Mouse (Mus musculus): ENCODE results near the gene Frmd4a. TPM values are rescaled to one million over a fixed set of nuclear protein-coding genes. Genes with fewer than 3 reads are reported as not detected.
"Not testable (repeated sequence)": the region's sequence is repeated elsewhere in the genome, so short reads cannot be mapped to it uniquely, and the experiment has no call there.

Gene Frmd4a
- polyA plus RNA-seq, 1 experiment from 2014 or later: 16.8 TPM

DNA sequence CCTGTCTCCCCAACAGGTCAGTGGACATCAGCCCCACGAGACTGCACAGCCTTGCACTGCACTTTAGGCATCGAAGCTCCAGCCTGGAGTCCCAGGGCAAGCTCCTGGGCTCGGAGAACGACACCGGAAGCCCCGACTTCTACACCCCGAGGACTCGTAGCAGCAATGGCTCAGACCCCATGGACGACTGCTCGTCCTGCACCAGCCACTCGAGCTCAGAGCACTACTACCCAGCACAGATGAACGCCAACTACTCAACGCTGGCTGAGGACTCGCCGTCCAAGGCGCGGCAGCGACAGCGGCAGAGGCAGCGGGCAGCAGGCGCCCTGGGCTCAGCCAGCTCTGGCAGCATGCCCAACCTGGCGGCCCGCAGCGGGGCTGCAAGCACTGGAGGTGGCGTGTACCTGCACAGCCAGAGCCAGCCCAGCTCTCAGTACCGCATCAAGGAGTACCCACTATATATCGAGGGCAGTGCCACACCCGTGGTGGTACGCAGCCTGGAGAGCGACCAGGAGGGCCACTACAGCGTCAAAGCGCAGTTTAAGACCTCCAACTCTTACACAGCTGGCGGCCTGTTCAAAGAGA lies 585.9 kb downstream of the Frmd4a start:
- DNase-seq (ENCODE audit: low spot score): no peak

DNA sequence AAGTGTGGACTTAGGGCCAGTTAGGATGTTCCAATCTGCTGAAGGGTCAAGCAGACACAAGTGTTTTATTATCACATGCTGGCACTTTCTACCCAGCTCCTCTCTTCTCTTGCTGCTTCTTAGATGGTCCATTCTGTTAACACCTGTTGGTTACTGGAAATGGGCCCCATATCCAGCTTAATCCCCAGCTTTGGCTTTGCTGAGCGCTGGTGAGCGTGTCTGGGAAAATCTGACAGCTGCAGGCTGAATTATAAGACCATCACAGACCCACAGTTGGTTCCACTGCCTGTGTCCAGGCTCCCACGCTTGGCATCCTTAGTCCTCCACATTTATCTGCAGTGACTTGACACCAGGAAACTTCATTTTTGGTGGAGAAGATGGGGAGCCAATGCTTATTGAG lies 589.0 kb downstream of the Frmd4a start:
- Histone ChIP-seq H3K9ac (ENCODE audit: low read depth, low read length) (no peak overlapping the region), H3K4me3 (replicated peaks; ENCODE audit: low read depth, low read length) (no peak overlapping the region), H3K9me3 (replicated peaks; ENCODE audit: low read length) (no peaks in the 10 kb centered on the region), H3K27me3 (ENCODE audit: insufficient read depth, low read length) (no peaks in the 10 kb centered on the region), H3K4me2 (ENCODE audit: low read length) (no peak overlapping the region), H3K36me3 (ENCODE audit: insufficient read depth, low read length) (peaks cover 66% of the 10 kb centered on the region), H3K27ac (no peak overlapping the region), H3K4me1 (replicated peaks; ENCODE audit: insufficient read depth, low read length) (no peaks in the 10 kb centered on the region)
- 91% methylated on average over 3 of the region's 3 CpGs for WGBS
- no peak for TF ChIP-seq CTCF (IDR thresholded peaks at IDR 0.05; ENCODE audit: low read depth)
- DNase-seq (ENCODE audit: low spot score): no peak
- no peak for ATAC-seq (replicated peaks; ENCODE audit: low FRiP score, low read depth)

More for the DNA sequence above, 585.9 kb downstream of the Frmd4a start:
- peaks cover 55% of the 10 kb centered on the region for H3K36me3 ChIP-seq (ENCODE audit: insufficient read depth, low read length)
- H3K27ac ChIP-seq: no peak overlapping the region
- no peaks in the 10 kb centered on the region for H3K4me1 ChIP-seq (replicated peaks; ENCODE audit: insufficient read depth, low read length)
- H3K4me3 ChIP-seq (replicated peaks; ENCODE audit: low read depth, low read length): no peak overlapping the region
- H3K27me3 ChIP-seq (ENCODE audit: insufficient read depth, low read length): no peaks in the 10 kb centered on the region
- WGBS: 83% methylated on average over 33 of the region's 33 CpGs
- H3K9me3 ChIP-seq (replicated peaks; ENCODE audit: low read length): no peaks in the 10 kb centered on the region
- no peak; the same call in 1 of the 2 replicates for ATAC-seq (replicated peaks; ENCODE audit: low FRiP score, low read depth)
- H3K9ac ChIP-seq (ENCODE audit: low read depth, low read length): no peak overlapping the region
- TF ChIP-seq CTCF (IDR thresholded peaks at IDR 0.05; ENCODE audit: low read depth): no peak
- no peak overlapping the region for H3K4me2 ChIP-seq (ENCODE audit: low read length)

DNA sequence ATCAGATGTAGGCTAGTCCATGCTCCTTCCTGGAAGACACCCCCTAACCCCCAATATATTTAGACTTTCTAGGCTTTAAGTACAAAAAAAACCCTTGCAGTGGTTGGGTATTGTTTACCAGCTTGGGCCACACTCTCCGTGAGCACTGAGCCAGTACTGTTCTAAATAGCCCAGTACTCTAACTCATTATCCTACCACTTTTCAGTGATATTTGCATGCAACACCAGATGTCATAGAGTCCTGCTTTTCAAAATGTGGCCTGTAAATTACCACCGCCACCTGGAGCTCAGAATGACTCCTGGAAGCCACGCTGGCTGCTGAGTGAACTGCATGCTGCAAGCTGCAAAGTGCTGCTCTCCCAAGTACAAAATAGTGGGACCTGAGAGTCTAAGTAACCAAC lies 590.7 kb downstream of the Frmd4a start:
- H3K4me2 ChIP-seq (ENCODE audit: low read length): no peak overlapping the region
- no peak for ATAC-seq (replicated peaks; ENCODE audit: low FRiP score, low read depth)
- TF ChIP-seq CTCF (IDR thresholded peaks at IDR 0.05; ENCODE audit: low read depth): no peak
- H3K27me3 ChIP-seq (ENCODE audit: insufficient read depth, low read length): no peaks in the 10 kb centered on the region
- no peak overlapping the region for H3K4me3 ChIP-seq (replicated peaks; ENCODE audit: low read depth, low read length)
- H3K36me3 ChIP-seq (ENCODE audit: insufficient read depth, low read length): peaks cover 67% of the 10 kb centered on the region
- no peak overlapping the region for H3K9ac ChIP-seq (ENCODE audit: low read depth, low read length)
- no peak overlapping the region for H3K27ac ChIP-seq
- 90% methylated on average over 3 of the region's 3 CpGs for WGBS
- DNase-seq (ENCODE audit: low spot score): no peak
- H3K9me3 ChIP-seq (replicated peaks; ENCODE audit: low read length): no peaks in the 10 kb centered on the region
- no peaks in the 10 kb centered on the region for H3K4me1 ChIP-seq (replicated peaks; ENCODE audit: insufficient read depth, low read length)

DNA sequence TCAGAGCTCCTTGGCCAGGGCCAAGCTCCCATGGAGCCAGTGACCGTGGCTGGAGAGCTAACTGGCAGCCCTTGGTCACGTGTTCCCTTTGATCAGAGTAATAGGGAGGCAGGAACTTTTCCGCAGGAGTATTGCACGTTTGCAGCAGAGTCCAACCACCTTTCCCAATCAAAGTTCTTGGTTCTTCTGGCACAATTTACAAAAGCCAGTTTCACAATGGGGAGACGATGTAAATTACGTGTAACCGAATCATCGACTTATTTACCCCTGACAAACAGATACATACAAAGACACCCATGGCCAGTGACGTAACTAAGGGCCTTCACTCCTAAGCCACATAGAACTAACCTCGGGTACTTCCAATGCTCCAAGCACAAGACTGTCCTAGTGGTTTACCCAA lies 591.9 kb downstream of the Frmd4a start:
- H3K4me2 ChIP-seq (ENCODE audit: low read length): no peak overlapping the region
- TF ChIP-seq CTCF (IDR thresholded peaks at IDR 0.05; ENCODE audit: low read depth): no peak
- no peak; the same call in 1 of the 2 replicates for ATAC-seq (replicated peaks; ENCODE audit: low FRiP score, low read depth)
- H3K27ac ChIP-seq: no peak overlapping the region
- peaks cover 58% of the 10 kb centered on the region for H3K36me3 ChIP-seq (ENCODE audit: insufficient read depth, low read length)
- no peak overlapping the region for H3K4me3 ChIP-seq (replicated peaks; ENCODE audit: low read depth, low read length)
- DNase-seq (ENCODE audit: low spot score): peak; percentile 17
- no peaks in the 10 kb centered on the region for H3K9me3 ChIP-seq (replicated peaks; ENCODE audit: low read length)
- no peak overlapping the region for H3K9ac ChIP-seq (ENCODE audit: low read depth, low read length)
- H3K4me1 ChIP-seq (replicated peaks; ENCODE audit: insufficient read depth, low read length): no peaks in the 10 kb centered on the region
- no peaks in the 10 kb centered on the region for H3K27me3 ChIP-seq (ENCODE audit: insufficient read depth, low read length)
- 64% methylated on average over 10 of the region's 10 CpGs for whole genome bisulfite sequencing

DNA sequence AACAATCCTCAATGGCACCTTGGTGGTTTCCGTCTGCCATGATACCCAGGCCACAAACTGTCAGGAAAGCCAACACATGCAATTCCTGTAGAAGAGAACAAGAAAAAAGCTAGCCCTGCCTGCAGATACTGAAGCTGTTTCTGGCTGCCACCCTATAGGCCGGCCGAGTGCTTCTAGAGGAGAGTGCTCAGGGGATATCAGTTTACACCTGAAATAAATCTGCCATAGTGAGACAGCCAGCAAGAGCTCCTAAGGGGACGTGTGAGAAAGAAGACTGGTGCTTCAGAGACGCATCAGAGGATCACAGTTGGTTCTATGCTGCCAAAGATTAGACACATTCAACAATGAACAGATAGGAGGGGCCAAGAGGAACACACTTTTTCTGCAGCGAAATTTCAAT lies 593.8 kb downstream of the Frmd4a start:
- WGBS: 46% methylated on average over 6 of the region's 6 CpGs
- no peak overlapping the region for H3K4me3 ChIP-seq (replicated peaks; ENCODE audit: low read depth, low read length)
- peaks cover 53% of the 10 kb centered on the region for H3K36me3 ChIP-seq (ENCODE audit: insufficient read depth, low read length)
- ATAC-seq (replicated peaks; ENCODE audit: low FRiP score, low read depth): no peak
- H3K4me1 ChIP-seq (replicated peaks; ENCODE audit: insufficient read depth, low read length): no peaks in the 10 kb centered on the region
- peak; percentile 57 for DNase-seq (ENCODE audit: low spot score)
- no peak overlapping the region for H3K4me2 ChIP-seq (ENCODE audit: low read length)
- H3K27me3 ChIP-seq (ENCODE audit: insufficient read depth, low read length): no peaks in the 10 kb centered on the region
- no peak overlapping the region for H3K9ac ChIP-seq (ENCODE audit: low read depth, low read length)
- no peak for TF ChIP-seq CTCF (IDR thresholded peaks at IDR 0.05; ENCODE audit: low read depth)
- H3K27ac ChIP-seq: no peak overlapping the region
- H3K9me3 ChIP-seq (replicated peaks; ENCODE audit: low read length): no peaks in the 10 kb centered on the region

DNA sequence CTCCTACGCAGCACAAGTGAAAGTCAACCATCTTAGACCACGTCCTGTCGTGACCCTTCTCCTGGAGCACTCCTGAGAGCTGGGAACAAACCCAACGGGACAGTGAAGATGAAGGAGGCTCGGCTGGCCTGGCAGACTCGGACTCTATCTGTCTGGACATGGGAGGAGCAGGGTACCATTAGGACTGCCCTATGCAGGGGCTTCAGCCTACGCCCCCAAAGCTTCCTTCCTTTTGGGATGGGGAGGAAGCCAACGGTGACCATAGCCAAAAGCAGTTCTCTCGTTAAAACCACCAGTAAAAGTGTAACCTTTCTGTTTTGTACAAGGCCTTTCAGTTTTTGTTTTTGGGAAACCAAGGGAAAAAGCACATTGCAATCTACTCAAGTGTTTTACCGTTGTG lies 594.2 kb downstream of the Frmd4a start:
- 65% methylated on average over 10 of the region's 10 CpGs for WGBS

DNA sequence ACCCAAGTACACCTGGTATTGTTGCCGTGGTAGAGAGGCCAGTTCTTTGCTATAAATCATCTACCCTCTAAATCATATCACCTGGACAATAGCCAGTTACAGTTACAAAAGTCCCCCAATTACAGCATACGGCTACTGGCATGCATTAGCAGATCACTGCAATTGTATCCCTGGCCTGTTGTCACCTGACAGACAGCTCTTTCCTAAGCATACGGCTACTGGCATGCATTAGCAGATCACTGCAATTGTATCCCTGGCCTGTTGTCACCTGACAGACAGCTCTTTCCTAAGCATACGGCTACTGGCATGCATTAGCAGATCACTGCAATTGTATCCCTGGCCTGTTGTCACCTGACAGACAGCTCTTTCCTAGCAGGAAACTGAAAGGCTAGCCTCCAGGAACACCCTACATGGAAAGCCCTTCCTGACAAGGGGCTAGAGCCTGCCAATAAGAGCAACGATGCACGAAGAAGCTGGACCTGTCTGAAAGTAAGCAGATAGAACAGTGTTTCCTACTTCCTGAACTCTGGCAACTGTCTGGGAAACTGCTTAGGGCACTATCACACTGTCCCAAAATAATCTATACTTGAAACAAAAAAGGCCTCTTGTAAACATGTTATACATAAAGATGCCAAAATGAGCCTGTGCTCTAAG lies 596.9 kb downstream of the Frmd4a start:
- peaks cover 22% of the 10 kb centered on the region for H3K36me3 ChIP-seq (ENCODE audit: insufficient read depth, low read length)
- not testable (repeated sequence) for H3K4me2 ChIP-seq (ENCODE audit: low read length); H3K27ac ChIP-seq; H3K27me3 ChIP-seq (ENCODE audit: insufficient read depth, low read length); ATAC-seq (replicated peaks; ENCODE audit: low FRiP score, low read depth); H3K9ac ChIP-seq (ENCODE audit: low read depth, low read length); H3K4me3 ChIP-seq (replicated peaks; ENCODE audit: low read depth, low read length); H3K9me3 ChIP-seq (replicated peaks; ENCODE audit: low read length); H3K4me1 ChIP-seq (replicated peaks; ENCODE audit: insufficient read depth, low read length)
- WGBS: 26% methylated on average over 6 of the region's 6 CpGs
- peak; percentile 29 for DNase-seq (ENCODE audit: low spot score)

More for the DNA sequence above, 594.2 kb downstream of the Frmd4a start:
- Histone ChIP-seq H3K36me3 (ENCODE audit: insufficient read depth, low read length) (peaks cover 49% of the 10 kb centered on the region), H3K9me3 (replicated peaks; ENCODE audit: low read length) (no peaks in the 10 kb centered on the region), H3K27ac (no peak overlapping the region), H3K4me1 (replicated peaks; ENCODE audit: insufficient read depth, low read length) (no peaks in the 10 kb centered on the region), H3K27me3 (ENCODE audit: insufficient read depth, low read length) (no peaks in the 10 kb centered on the region), H3K4me3 (replicated peaks; ENCODE audit: low read depth, low read length) (no peak overlapping the region), H3K9ac (ENCODE audit: low read depth, low read length) (no peak overlapping the region), H3K4me2 (ENCODE audit: low read length) (no peak overlapping the region)
- DNase-seq (ENCODE audit: low spot score) (no peak), ATAC-seq (replicated peaks; ENCODE audit: low FRiP score, low read depth) (no peak)
- TF ChIP-seq CTCF (IDR thresholded peaks at IDR 0.05; ENCODE audit: low read depth): no peak

Measured in kidney, postnatal 0 days (tissue).